Mouse (Mus musculus) brain, embryonic 14.5 days (tissue): ENCODE data around the gene 9530053A07Rik.

Experiments
- CTCF ChIP-seq: fragments of 200-500 bp; IDR thresholded peaks from 2 replicates; pipeline ENCODE4 v1.5.1; 2012; ENCODE audit warnings: inconsistent platforms, mild to moderate bottlenecking, moderate library complexity, borderline replicate concordance; ENCODE audit not compliant: insufficient read depth, insufficient read length; ENCODE audit errors: extremely low read depth
- POLR2A ChIP-seq: fragments of 200-500 bp; IDR thresholded peaks from 2 replicates; pipeline ENCODE4 v1.6.1; 2012; ENCODE audit warnings: mild to moderate bottlenecking, inconsistent platforms, borderline replicate concordance; ENCODE audit not compliant: poor library complexity, insufficient read depth, insufficient read length, severe bottlenecking; ENCODE audit errors: extremely low read depth

- TF ChIP-seq POLR2A (no peak), CTCF (no peak)
Measured at GRCm38 (mm10) chr7:28206044-28206600, 76.9 kb downstream of the 9530053A07Rik start.
